Mouse (Mus musculus) mesoderm, embryonic 11.5 days (tissue): ENCODE measurements around the gene Vmo1.

ENCODE experiments used
- DNase-seq: peaks from one replicate; pipeline ENCODE4 v3.0.0-alpha.2; 2012; ENCODE audit warnings: low read depth, low spot score

Vmo1 gene

GRCm38 (mm10) chr11:70472716-70473115, 41.7 kb downstream of the Vmo1 start:
- DNase-seq, result no peak

DNA sequence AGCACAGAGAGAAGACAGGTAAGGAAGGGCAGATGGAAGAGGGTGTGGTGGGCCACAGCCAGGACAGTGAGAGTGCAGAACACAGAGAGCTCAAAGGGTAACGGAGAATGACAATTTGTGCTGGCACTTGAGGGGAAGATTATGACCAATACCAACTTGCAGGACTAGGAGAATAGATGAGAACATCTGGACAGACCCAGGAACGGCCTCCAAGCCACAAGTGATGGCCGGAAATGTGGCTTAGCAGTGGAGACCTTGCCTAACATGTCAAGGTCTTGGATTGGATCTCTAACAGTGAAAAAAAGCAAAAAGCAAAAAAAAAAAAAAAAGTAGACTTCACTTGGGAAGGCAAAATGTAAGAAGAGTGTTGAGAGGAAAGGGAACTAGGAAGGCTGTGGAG, 44.7 kb downstream of the Vmo1 start:
- DNase-seq, result no peak

DNA sequence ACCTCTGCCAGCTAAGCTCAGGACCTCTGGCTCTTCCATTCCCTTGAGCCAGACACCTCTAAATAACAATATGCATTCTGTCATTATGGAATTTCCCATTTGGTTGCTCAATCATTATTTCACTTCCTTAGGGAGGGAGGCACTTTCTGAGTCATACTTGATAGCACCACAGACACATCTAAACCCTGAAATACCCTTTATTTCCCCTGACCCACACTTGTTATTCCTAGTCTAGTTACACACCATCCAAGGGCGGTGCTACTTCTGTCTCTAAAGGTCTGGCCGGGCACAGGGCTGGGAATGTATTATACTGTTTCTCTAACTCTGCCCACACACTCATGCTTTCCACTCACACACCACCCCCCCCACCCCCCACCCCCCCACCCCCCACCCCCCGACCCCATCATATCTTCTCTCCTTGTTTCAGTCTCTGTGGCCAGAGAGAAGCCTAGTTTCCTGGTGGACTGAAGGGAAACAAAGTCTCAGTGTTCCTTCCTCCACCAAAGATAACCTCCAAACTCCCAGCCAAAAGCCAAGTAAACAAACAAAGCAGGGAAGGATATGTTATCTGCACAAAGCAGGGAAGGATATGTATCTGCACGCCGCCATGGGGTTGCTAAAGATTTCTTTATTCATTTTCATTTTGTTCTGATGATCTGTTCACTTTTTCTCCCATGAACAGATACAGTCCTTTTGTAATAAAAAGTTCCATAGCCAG, 46.4 kb downstream of the Vmo1 start:
- no peak for DNase-seq

- DNase-seq, result no peak
Measured at GRCm38 (mm10) chr11:70465824-70466223, 48.6 kb downstream of the Vmo1 start.

DNA sequence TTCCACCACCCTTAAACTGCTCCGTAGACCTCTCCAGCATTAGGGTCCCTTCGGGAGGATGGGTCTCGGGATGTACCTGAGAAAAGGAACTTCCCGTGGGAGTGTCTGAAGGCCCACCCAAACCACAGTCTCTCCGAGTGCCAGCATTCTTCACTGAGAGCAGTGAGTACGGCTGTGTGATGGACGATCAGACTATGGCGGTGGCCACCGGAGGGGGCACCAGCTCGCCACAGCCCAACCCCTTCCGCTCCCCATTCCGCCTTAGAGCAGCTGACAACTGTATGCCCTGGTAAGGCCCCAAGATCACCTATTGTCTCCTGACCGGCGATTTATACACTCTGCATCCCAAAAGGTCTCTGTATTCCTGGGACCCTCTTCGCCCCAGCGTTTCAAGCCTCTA, 49.2 kb downstream of the Vmo1 start:
- no peak for DNase-seq

GRCm38 (mm10) chr11:70463970-70464369, 50.4 kb downstream of the Vmo1 start:
- DNase-seq, result no peak
